Mouse (Mus musculus): ENCODE results near the gene D16Ertd472e.

The D16Ertd472e gene

DNA sequence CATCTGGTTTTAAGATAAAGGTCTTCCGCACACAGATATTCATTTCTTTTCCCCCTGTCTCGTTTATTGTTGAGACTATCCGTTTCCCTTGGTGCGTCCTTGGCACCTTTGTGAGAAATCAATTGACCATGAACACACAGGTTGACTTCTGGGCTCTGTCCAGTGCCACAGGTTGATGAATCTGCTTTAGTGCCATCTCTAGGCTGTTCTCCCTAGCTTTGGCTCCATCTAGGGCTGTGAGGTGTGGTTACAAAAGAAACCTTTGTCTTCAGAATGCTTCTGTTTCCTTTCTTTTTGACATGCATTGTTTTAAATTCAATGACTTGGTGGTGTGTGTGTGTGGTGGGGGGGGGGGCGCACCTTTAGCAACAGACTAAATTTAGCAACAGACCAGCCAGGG, 85.7 kb downstream of the D16Ertd472e start:
- DNase-seq (ENCODE audit: low spot score): no peak

Data from urinary bladder, postnatal 25 days (tissue).